Mouse (Mus musculus) heart, adult 2 months (tissue): ENCODE results near the gene Glis3. TPM values are rescaled to one million over a fixed set of nuclear protein-coding genes. Genes with fewer than 3 reads are reported as not detected.

ENCODE experiments used
- DNase-seq, 2 experiments: peaks; one replicate each; pipeline ENCODE4 v3.0.0; 2021
- H3K27ac ChIP-seq: fragments of 200-600 bp; 2 replicates; pipeline ENCODE4 v1.8.1; 2022
- H3K27me3 ChIP-seq: fragments of 200-500 bp; 2 replicates; pipeline ENCODE4 v1.6.1; 2012; ENCODE audit warnings: mild to moderate bottlenecking, low read length, inconsistent platforms, mixed read lengths; ENCODE audit not compliant: control insufficient read depth, insufficient read depth
- H3K36me3 ChIP-seq: fragments of 200-500 bp; 2 replicates; pipeline ENCODE4 v1.6.1; 2012; ENCODE audit warnings: low read length, inconsistent platforms; ENCODE audit not compliant: control insufficient read depth, insufficient read depth
- H3K4me1 ChIP-seq: fragments of 200-500 bp; 2 replicates; pipeline ENCODE4 v1.6.1; 2011; ENCODE audit warnings: low read length; ENCODE audit not compliant: control insufficient read depth, insufficient read depth
- H3K4me3 ChIP-seq: fragments of 200-600 bp; 2 replicates; pipeline ENCODE4 v1.8.1; 2022
- H3K79me2 ChIP-seq: fragments of 200-500 bp; replicated peaks from 2 replicates; pipeline ENCODE4 v1.6.1; 2012; ENCODE audit warnings: mild to moderate bottlenecking, inconsistent platforms, low read length, moderate library complexity, mixed read lengths; ENCODE audit not compliant: control insufficient read depth, insufficient read depth
- H3K9ac ChIP-seq: fragments of 200-500 bp; 2 replicates; pipeline ENCODE4 v1.6.1; 2012; ENCODE audit warnings: low read depth, mild to moderate bottlenecking, control low read depth, inconsistent platforms, low read length, mixed read lengths
- CTCF ChIP-seq: fragments of 200-600 bp; IDR thresholded peaks from 2 replicates; pipeline ENCODE4 v1.8.1; 2022; ENCODE audit warnings: antibody characterized with exemption, mild to moderate bottlenecking, moderate library complexity
- EP300 ChIP-seq: fragments of 200-500 bp; IDR thresholded peaks from 2 replicates; pipeline ENCODE4 v1.6.1; 2011; ENCODE audit warnings: low read depth, low read length, control low read depth; ENCODE audit not compliant: insufficient read depth
- POLR2A ChIP-seq: fragments of 200-500 bp; IDR thresholded peaks from 2 replicates; pipeline ENCODE4 v1.6.1; 2011; ENCODE audit warnings: mild to moderate bottlenecking, low read depth, low read length, control low read depth; ENCODE audit not compliant: insufficient read depth
- WGBS: fragments of 180-500 bp; shearing (Covaris S2); methylation state at CpG from one replicate; pipeline ENCODE4 v1.1.7; 2018; 5-methylcytosine and 5-hydroxymethylcytosine counted together
- intact Hi-C: fragments of 180-260 bp; cut with DNase I; formaldehyde crosslinking; loops from one replicate; pipeline ENCODE4 v1.15.1; 2025
- polyA plus RNA-seq: library from polyadenylated mRNA; depleted of rRNA; stranded (reverse); fragments of >200 nt; gene quantifications from 2 replicates; pipeline ENCODE4 v1.2.3, GENCODE M21; 2012
- total RNA-seq, 2 experiments: library from RNA; stranded (reverse); gene quantifications; 2 replicates each; pipeline ENCODE4 v1.2.3; 2021

Gene Glis3
- total and polyA plus RNA-seq, 3 experiments, result 0.55 to 1.3 (median 1.1) TPM

GRCm38 (mm10) chr19:28247345-28247744 lies 432.5 kb downstream of the Glis3 start:
- no peak for TF ChIP-seq POLR2A
- TF ChIP-seq CTCF, result no peak
- no peak for TF ChIP-seq EP300
- Histone ChIP-seq H3K79me2 (no peaks in the 10 kb centered on the region), H3K4me3 (no peak overlapping the region), H3K4me1 (no peaks in the 10 kb centered on the region), H3K27me3 (no peaks in the 10 kb centered on the region), H3K36me3 (no peaks in the 10 kb centered on the region), H3K27ac (no peak overlapping the region), H3K9ac (no peak overlapping the region)
- 77% methylated on average over 7 of the region's 7 CpGs for WGBS
- intact Hi-C loops, result no loop called here
- DNase-seq, result no peak

GRCm38 (mm10) chr19:28246186-28246585 lies 433.7 kb downstream of the Glis3 start:
- no peaks in the 10 kb centered on the region for H3K4me1 ChIP-seq
- no peak for TF ChIP-seq CTCF
- no peak overlapping the region for H3K9ac ChIP-seq
- no peaks in the 10 kb centered on the region for H3K27me3 ChIP-seq
- no peak overlapping the region for H3K27ac ChIP-seq
- 82% methylated on average over 5 of the region's 5 CpGs for WGBS
- no peaks in the 10 kb centered on the region for H3K79me2 ChIP-seq
- H3K4me3 ChIP-seq, result no peak overlapping the region
- intact Hi-C loops, result no loop called here
- DNase-seq, result no peak
- no peaks in the 10 kb centered on the region for H3K36me3 ChIP-seq

- no peaks in the 10 kb centered on the region for H3K36me3 ChIP-seq
- no peaks in the 10 kb centered on the region for H3K79me2 ChIP-seq
- 70% methylated on average over 4 of the region's 4 CpGs for WGBS
- TF ChIP-seq EP300 (no peak), CTCF (no peak), POLR2A (no peak)
- intact Hi-C loops, result no loop called here
- H3K27ac ChIP-seq, result no peak overlapping the region
- no peaks in the 10 kb centered on the region for H3K4me1 ChIP-seq
- no peaks in the 10 kb centered on the region for H3K27me3 ChIP-seq
- no peak overlapping the region for H3K4me3 ChIP-seq
- H3K9ac ChIP-seq, result no peak overlapping the region
- DNase-seq, result no peak
Measured at GRCm38 (mm10) chr19:28238073-28238472, 441.8 kb downstream of the Glis3 start.

GRCm38 (mm10) chr19:28237621-28238020 lies 442.3 kb downstream of the Glis3 start:
- no peak for DNase-seq
- H3K27me3 ChIP-seq, result no peaks in the 10 kb centered on the region
- no peaks in the 10 kb centered on the region for H3K36me3 ChIP-seq
- H3K9ac ChIP-seq, result no peak overlapping the region
- TF ChIP-seq CTCF (no peak), POLR2A (no peak), EP300 (no peak)
- no peak overlapping the region for H3K27ac ChIP-seq
- no peak overlapping the region for H3K4me3 ChIP-seq
- intact Hi-C loops, result no loop called here
- WGBS, result 96% methylated on average over 2 of the region's 2 CpGs
- H3K4me1 ChIP-seq, result no peaks in the 10 kb centered on the region
- no peaks in the 10 kb centered on the region for H3K79me2 ChIP-seq

- Histone ChIP-seq H3K36me3 (no peaks in the 10 kb centered on the region), H3K27ac (no peak overlapping the region), H3K79me2 (no peaks in the 10 kb centered on the region), H3K4me3 (no peak overlapping the region), H3K27me3 (no peaks in the 10 kb centered on the region), H3K9ac (no peak overlapping the region), H3K4me1 (no peaks in the 10 kb centered on the region)
- no peak for TF ChIP-seq CTCF
- no peak for TF ChIP-seq EP300
- no peak for TF ChIP-seq POLR2A
- intact Hi-C loops, result no loop called here
- no peak for DNase-seq
- 76% methylated on average over 5 of the region's 5 CpGs for WGBS
Measured at GRCm38 (mm10) chr19:28235571-28235970, 444.3 kb downstream of the Glis3 start.

GRCm38 (mm10) chr19:28235096-28235495 lies 444.8 kb downstream of the Glis3 start:
- Histone ChIP-seq H3K4me1 (no peaks in the 10 kb centered on the region), H3K27ac (no peak overlapping the region), H3K27me3 (no peaks in the 10 kb centered on the region), H3K79me2 (no peaks in the 10 kb centered on the region), H3K4me3 (no peak overlapping the region), H3K9ac (no peak overlapping the region), H3K36me3 (no peaks in the 10 kb centered on the region)
- TF ChIP-seq POLR2A (no peak), CTCF (no peak), EP300 (no peak)
- intact Hi-C loops, result no loop called here
- WGBS, result 89% methylated on average over 9 of the region's 9 CpGs
- no peak for DNase-seq
